Mouse (Mus musculus) CH12.LX (cell line): ENCODE measurements at regions not wholly inside any gene's neighbourhood (a gene's known extent, or its start where the extent isn't known, plus 50 kb on each side); places are given as distances from the start of the nearest gene placed in this dataset.

ENCODE experiments used
- DNase-seq: peaks from one replicate; pipeline ENCODE4 v3.0.0-alpha.2; 2013; ENCODE audit errors: extremely low read depth
- H3K27ac ChIP-seq: 2 replicates; pipeline ENCODE4 v1.5.1; 2012; ENCODE audit warnings: low read depth, mild to moderate bottlenecking, control low read depth, moderate library complexity; ENCODE audit not compliant: insufficient read depth
- H3K27me3 ChIP-seq: replicated peaks from 2 replicates; pipeline ENCODE3; 2012; ENCODE audit warnings: inconsistent platforms
- H3K36me3 ChIP-seq, 2 experiments: replicated peaks in 1 of 2; 2 replicates each; pipeline versions ENCODE3 to v1.6.1; 2012; ENCODE audit warnings: inconsistent platforms in 1 of 2, low read length in 1 of 2, mild to moderate bottlenecking in 1 of 2, mixed read lengths in 1 of 2, moderate library complexity in 1 of 2; ENCODE audit not compliant: control insufficient read depth in 1 of 2, insufficient read depth in 1 of 2
- H3K4me1 ChIP-seq, 2 experiments: 2 replicates each; pipeline ENCODE4 v1.6.1; 2012; ENCODE audit warnings: inconsistent platforms in 1 of 2, moderate library complexity in 1 of 2; ENCODE audit not compliant: insufficient read depth in 2 of 2, control insufficient read depth in 1 of 2
- H3K4me2 ChIP-seq: 2 replicates; pipeline ENCODE4 v1.6.1; 2012; ENCODE audit warnings: low read depth, mild to moderate bottlenecking, control low read depth; ENCODE audit not compliant: poor library complexity, insufficient read depth, severe bottlenecking
- H3K4me3 ChIP-seq, 3 experiments: fragments of 150-350 bp in 1 of 3; sonication (generic) in 1 of 3; replicated peaks in 1 of 3; 2 replicates each; pipeline versions ENCODE3 to v1.5.1; 2011 to 2012; ENCODE audit warnings: low read depth in 2 of 3, low read length in 2 of 3, mild to moderate bottlenecking in 2 of 3, moderate library complexity in 2 of 3, control low read depth in 1 of 3, improper control_type of control experiment in 1 of 3, inconsistent platforms in 1 of 3, mixed read lengths in 1 of 3; ENCODE audit not compliant: poor library complexity in 1 of 3
- H3K79me2 ChIP-seq: replicated peaks from 2 replicates; pipeline ENCODE4 v1.6.1; 2012; ENCODE audit warnings: mild to moderate bottlenecking, moderate library complexity; ENCODE audit not compliant: control insufficient read depth, poor library complexity, insufficient read depth, severe bottlenecking; ENCODE audit errors: extremely low read depth
- H3K9ac ChIP-seq: 2 replicates; pipeline ENCODE4 v1.6.1; 2012; ENCODE audit warnings: low read depth, mild to moderate bottlenecking, control low read depth, moderate library complexity; ENCODE audit not compliant: insufficient read depth
- H3K9me3 ChIP-seq: replicated peaks from 2 replicates; pipeline ENCODE3; 2012; ENCODE audit warnings: low read length, inconsistent platforms, mixed read lengths
- BHLHE40 ChIP-seq: IDR thresholded peaks from 2 replicates; pipeline ENCODE4 v1.6.1; 2011; ENCODE audit warnings: mild to moderate bottlenecking, low read depth, low read length, improper control_type of control experiment
- CHD2 ChIP-seq: IDR thresholded peaks from 2 replicates; pipeline ENCODE4 v1.6.1; 2011; ENCODE audit warnings: low read length, improper control_type of control experiment
- CTCF ChIP-seq, 2 experiments: IDR thresholded peaks in 1 of 2; conservative IDR thresholded peaks in 1 of 2; 2 replicates each; pipeline ENCODE4 v1.5.1; 2011 to 2012; ENCODE audit warnings: low read depth in 2 of 2, low read length in 2 of 2, improper control_type of control experiment in 1 of 2, inconsistent platforms in 1 of 2, mild to moderate bottlenecking in 1 of 2, moderate library complexity in 1 of 2
- E2F4 ChIP-seq: IDR thresholded peaks from 2 replicates; pipeline ENCODE4 v1.6.1; 2011; ENCODE audit warnings: low read depth, low read length, improper control_type of control experiment; ENCODE audit not compliant: insufficient replicate concordance
- EP300 ChIP-seq: IDR thresholded peaks from 2 replicates; pipeline ENCODE4 v1.6.1; 2011; ENCODE audit warnings: low read length, improper control_type of control experiment
- GABPA ChIP-seq: IDR thresholded peaks from 2 replicates; pipeline ENCODE4 v1.6.1; 2012; ENCODE audit warnings: low read depth, low read length, improper control_type of control experiment, inconsistent platforms; ENCODE audit not compliant: insufficient replicate concordance
- HCFC1 ChIP-seq: IDR thresholded peaks from 2 replicates; pipeline ENCODE4 v1.6.1; 2012; ENCODE audit warnings: low read depth, mild to moderate bottlenecking, inconsistent platforms, low read length, improper control_type of control experiment
- JUN ChIP-seq: IDR thresholded peaks from 2 replicates; pipeline ENCODE4 v1.6.1; 2011; ENCODE audit warnings: low read depth, mild to moderate bottlenecking, low read length, improper control_type of control experiment, moderate library complexity; ENCODE audit not compliant: insufficient read depth
- KAT2A ChIP-seq: IDR thresholded peaks from 2 replicates; pipeline ENCODE4 v1.6.1; 2012; ENCODE audit warnings: low read length, improper control_type of control experiment, inconsistent platforms; ENCODE audit not compliant: insufficient replicate concordance
- MAX ChIP-seq: IDR thresholded peaks from 2 replicates; pipeline ENCODE4 v1.6.1; 2011; ENCODE audit warnings: low read length, improper control_type of control experiment
- MAZ ChIP-seq: IDR thresholded peaks from 2 replicates; pipeline ENCODE4 v1.6.1; 2012; ENCODE audit warnings: low read depth, mild to moderate bottlenecking, inconsistent platforms, low read length, improper control_type of control experiment, moderate library complexity
- MEF2A ChIP-seq: IDR thresholded peaks from 2 replicates; pipeline ENCODE4 v1.6.1; 2014; ENCODE audit warnings: low read depth, mild to moderate bottlenecking, inconsistent platforms, low read length, improper control_type of control experiment, borderline replicate concordance
- MXI1 ChIP-seq: IDR thresholded peaks from 2 replicates; pipeline ENCODE4 v1.6.1; 2011; ENCODE audit warnings: mild to moderate bottlenecking, low read depth, low read length, improper control_type of control experiment
- NELFE ChIP-seq: IDR thresholded peaks from 2 replicates; pipeline ENCODE4 v1.6.1; 2011; ENCODE audit warnings: low read depth, low read length, improper control_type of control experiment
- NRF1 ChIP-seq: IDR thresholded peaks from 2 replicates; pipeline ENCODE4 v1.6.1; 2014; ENCODE audit warnings: low read depth, mild to moderate bottlenecking, inconsistent platforms, low read length, improper control_type of control experiment, moderate library complexity
- POLR2A ChIP-seq: IDR thresholded peaks from 2 replicates; pipeline ENCODE4 v1.6.1; 2011; ENCODE audit warnings: low read depth, mild to moderate bottlenecking, improper control_type of control experiment, low read length
- POLR2AphosphoS2 ChIP-seq: IDR thresholded peaks from 2 replicates; pipeline ENCODE4 v1.6.1; 2011; ENCODE audit warnings: low read depth, low read length, improper control_type of control experiment
- RAD21 ChIP-seq: IDR thresholded peaks from 2 replicates; pipeline ENCODE4 v1.6.1; 2011; ENCODE audit warnings: low read depth, mild to moderate bottlenecking, low read length, improper control_type of control experiment, moderate library complexity
- TBP ChIP-seq: conservative IDR thresholded peaks from 2 replicates; pipeline ENCODE4 v1.6.1; 2011; ENCODE audit warnings: low read depth, low read length, improper control_type of control experiment
- USF2 ChIP-seq: conservative IDR thresholded peaks from 2 replicates; pipeline ENCODE4 v1.6.1; 2011; ENCODE audit warnings: low read depth, low read length, improper control_type of control experiment
- ZKSCAN1 ChIP-seq: IDR thresholded peaks from 2 replicates; pipeline ENCODE4 v1.6.1; 2012; ENCODE audit warnings: low read depth, inconsistent platforms, low read length, improper control_type of control experiment, borderline replicate concordance
- dilution Hi-C: fragments of 300-500 bp; cut with MboI; formaldehyde crosslinking; loops from 2 replicates; pipeline ENCODE4 v1.14.3; 2020; ENCODE audit warnings: low sequenced_read_pairs; ENCODE audit not compliant: extremely low pct_unique_long_range_greater_than_20kb, extremely low pct_ligation_motif_present
- in situ Hi-C: fragments of 300-500 bp; cut with MboI; formaldehyde crosslinking; loops from 3 replicates; pipeline ENCODE4 v1.14.3; 2019; ENCODE audit warnings: low sequenced_read_pairs, low pct_ligation_motif_present, low pct_unique_long_range_greater_than_20kb, mixed read lengths

GRCm38 (mm10) chr1:120758172-120758571 lies 156.0 kb downstream of the En1 start:
- H3K4me1 ChIP-seq: peaks cover 3 to 22% of the 10 kb centered on the region in 2 experiments; a peak in 3 of 4 replicates
- no peak overlapping the region for H3K27ac ChIP-seq
- no peak overlapping the region for H3K9ac ChIP-seq
- H3K27me3 ChIP-seq: no peaks in the 10 kb centered on the region
- no peak for TF ChIP-seq MXI1
- no peak for TF ChIP-seq BHLHE40
- TF ChIP-seq JUN: no peak
- no peak for TF ChIP-seq MEF2A
- no peak for TF ChIP-seq NRF1
- TF ChIP-seq GABPA: no peak
- no peak for TF ChIP-seq POLR2A
- no peak for TF ChIP-seq ZKSCAN1
- no peak for TF ChIP-seq E2F4
- no peak for TF ChIP-seq MAX
- TF ChIP-seq POLR2AphosphoS2: no peak
- TF ChIP-seq RAD21: no peak
- TF ChIP-seq KAT2A: no peak
- no peak for TF ChIP-seq USF2
- no peak for TF ChIP-seq CTCF (conservative IDR thresholded peaks at IDR 0.05 in 1 of 2, IDR thresholded peaks at IDR 0.05 in 1 of 2; ENCODE audit: low read depth in 2 of 2, low read length in 2 of 2)
- no peak for TF ChIP-seq CHD2
- TF ChIP-seq, all 38 proteins: peak for 0
- Histone ChIP-seq H3K79me2 (no peaks in the 10 kb centered on the region), H3K36me3 (no peaks in the 10 kb centered on the region), H3K4me2 (no peak overlapping the region), H3K9me3 (no peaks in the 10 kb centered on the region), H3K4me3 (no peak overlapping the region)
- no peak for DNase-seq
- in situ Hi-C loops: no loop called here
- dilution Hi-C loops: no loop called here

DNA sequence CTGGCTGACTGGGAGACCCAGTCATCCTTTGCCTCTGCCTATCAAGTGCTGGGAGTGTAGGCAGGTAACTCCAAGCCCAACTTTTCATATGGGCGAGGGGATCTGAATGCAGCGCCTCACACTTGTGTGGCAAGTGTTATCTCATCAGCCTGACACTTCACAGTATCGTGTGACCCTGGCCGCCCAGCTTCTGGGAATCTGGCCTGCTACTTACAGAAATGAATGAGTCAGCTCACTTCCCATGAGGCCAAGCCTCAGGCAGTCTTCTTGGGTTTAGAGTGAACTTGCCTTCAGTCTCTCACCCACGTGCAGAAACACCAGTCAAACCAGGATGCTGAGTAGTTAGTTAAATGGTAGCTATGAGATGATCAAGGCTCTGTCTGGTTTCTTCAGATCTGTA lies 156.5 kb downstream of the En1 start:
- dilution Hi-C loops: no loop called here
- H3K4me2 ChIP-seq: no peak overlapping the region

More for the DNA sequence above, 156.5 kb downstream of the En1 start:
- DNase-seq: no peak
- peaks cover 3 to 22% of the 10 kb centered on the region in 2 experiments; a peak in 3 of 4 replicates for H3K4me1 ChIP-seq
- in situ Hi-C loops: no loop called here
- no peak overlapping the region for H3K4me3 ChIP-seq
- H3K79me2 ChIP-seq: no peaks in the 10 kb centered on the region
- H3K36me3 ChIP-seq: no peaks in the 10 kb centered on the region
- no peaks in the 10 kb centered on the region for H3K27me3 ChIP-seq
- TF ChIP-seq MAZ: no peak
- TF ChIP-seq E2F4: no peak
- TF ChIP-seq TBP: no peak
- TF ChIP-seq HCFC1: no peak
- no peak for TF ChIP-seq GABPA
- TF ChIP-seq NRF1: no peak
- no peak for TF ChIP-seq NELFE
- TF ChIP-seq EP300: no peak
- TF ChIP-seq, all 38 proteins: peak for 0
- no peaks in the 10 kb centered on the region for H3K9me3 ChIP-seq
- H3K9ac ChIP-seq: no peak overlapping the region
- H3K27ac ChIP-seq: no peak overlapping the region
